Mouse (Mus musculus): Measurements from ENCODE around the gene Zfp618.

Gene Zfp618

GRCm38 (mm10) chr4:62998908-62999307 is 33.5 kb downstream of the Zfp618 start:
- in situ Hi-C loops (cut with MboI, MseI) = no loop called here

- in situ Hi-C loops (cut with MboI, MseI) = no loop called here
Measured at GRCm38 (mm10) chr4:62999321-62999720, 33.9 kb downstream of the Zfp618 start.

- in situ Hi-C loops (cut with MboI, MseI) = no loop called here
Measured at GRCm38 (mm10) chr4:62999916-63000315, 34.5 kb downstream of the Zfp618 start.

- in situ Hi-C loops (cut with MboI, MseI) = no loop called here
Measured at GRCm38 (mm10) chr4:63000316-63001055, 35.1 kb downstream of the Zfp618 start.

GRCm38 (mm10) chr4:63002386-63002785 is 37.0 kb downstream of the Zfp618 start:
- in situ Hi-C loops (cut with MboI, MseI) = no loop called here

- in situ Hi-C loops (cut with MboI, MseI) = no loop called here
Measured at GRCm38 (mm10) chr4:63004519-63004918, 39.1 kb downstream of the Zfp618 start.

GRCm38 (mm10) chr4:63005446-63006185 is 40.2 kb downstream of the Zfp618 start:
- in situ Hi-C loops (cut with MboI, MseI) = no loop called here

GRCm38 (mm10) chr4:63006198-63007155 is 41.1 kb downstream of the Zfp618 start:
- in situ Hi-C loops (cut with MboI, MseI) = no loop called here

- in situ Hi-C loops (cut with MboI, MseI) = no loop called here
Measured at GRCm38 (mm10) chr4:63008206-63008605, 42.8 kb downstream of the Zfp618 start.

- in situ Hi-C loops (cut with MboI, MseI) = no loop called here
Measured at GRCm38 (mm10) chr4:63008822-63009221, 43.4 kb downstream of the Zfp618 start.

- in situ Hi-C loops (cut with MboI, MseI) = no loop called here
Measured at GRCm38 (mm10) chr4:63009821-63010220, 44.4 kb downstream of the Zfp618 start.

GRCm38 (mm10) chr4:63010226-63010625 is 44.9 kb downstream of the Zfp618 start:
- in situ Hi-C loops (cut with MboI, MseI) = no loop called here

GRCm38 (mm10) chr4:63018616-63019015 is 53.2 kb downstream of the Zfp618 start:
- in situ Hi-C loops (cut with MboI, MseI) = no loop called here

- in situ Hi-C loops (cut with MboI, MseI) = no loop called here
Measured at GRCm38 (mm10) chr4:63019428-63019858, 54.1 kb downstream of the Zfp618 start.

GRCm38 (mm10) chr4:63021034-63021700 is 55.8 kb downstream of the Zfp618 start:
- in situ Hi-C loops (cut with MboI, MseI) = no loop called here

- in situ Hi-C loops (cut with MboI, MseI) = no loop called here
Measured at GRCm38 (mm10) chr4:63023465-63023864, 58.1 kb downstream of the Zfp618 start.

- in situ Hi-C loops (cut with MboI, MseI) = no loop called here
Measured at GRCm38 (mm10) chr4:63024098-63024497, 58.7 kb downstream of the Zfp618 start.

- in situ Hi-C loops (cut with MboI, MseI) = no loop called here
Measured at GRCm38 (mm10) chr4:63024734-63025256, 59.4 kb downstream of the Zfp618 start.

- in situ Hi-C loops (cut with MboI, MseI) = no loop called here
Measured at GRCm38 (mm10) chr4:63025306-63025705, 59.9 kb downstream of the Zfp618 start.

- in situ Hi-C loops (cut with MboI, MseI) = no loop called here
Measured at GRCm38 (mm10) chr4:63026286-63026685, 60.9 kb downstream of the Zfp618 start.

- in situ Hi-C loops (cut with MboI, MseI) = no loop called here
Measured at GRCm38 (mm10) chr4:63027451-63027850, 62.1 kb downstream of the Zfp618 start.
